45 mouse cellular contexts compared by ENCODE assay signal in genomic region chr16:23922906-23923305, GRCm38 (mm10). TPM values are rescaled to one million over a fixed set of nuclear protein-coding genes. Genes with fewer than 3 reads are reported as not detected.
"Had no signal": no experiment of that assay in that cellular context is flagged by ENCODE, and none has a peak within 500 bp of the region (broad histone marks: within the 10 kb centered on the region; RNA-seq: fewer than 3 reads in every experiment).

No protein-coding gene starts in this region.

- H3K9me3 ChIP-seq: limb, embryonic 10.5 days; limb, embryonic 12.5 days; limb, embryonic 13.5 days; limb, embryonic 15.5 days; liver, embryonic 12.5 days; liver, embryonic 13.5 days; liver, embryonic 15.5 days; lung, embryonic 15.5 days; midbrain, embryonic 10.5 days; midbrain, embryonic 12.5 days; midbrain, embryonic 13.5 days; midbrain, embryonic 15.5 days; neural tube, embryonic 12.5 days; neural tube, embryonic 13.5 days had no signal

- H3K4me1 ChIP-seq: limb, embryonic 10.5 days; limb, embryonic 12.5 days; limb, embryonic 13.5 days; limb, embryonic 15.5 days; liver, embryonic 12.5 days; liver, embryonic 13.5 days; liver, embryonic 15.5 days; lung, embryonic 15.5 days; megakaryocyte, embryonic 14.5 days; midbrain, embryonic 10.5 days; midbrain, embryonic 12.5 days; midbrain, embryonic 13.5 days; midbrain, embryonic 15.5 days; neural tube, embryonic 12.5 days; neural tube, embryonic 13.5 days had no signal

- H3K36me3 ChIP-seq: limb, embryonic 10.5 days; limb, embryonic 12.5 days; limb, embryonic 13.5 days; limb, embryonic 15.5 days; liver, embryonic 12.5 days; liver, embryonic 13.5 days; liver, embryonic 15.5 days; lung, embryonic 15.5 days; midbrain, embryonic 10.5 days; midbrain, embryonic 12.5 days; midbrain, embryonic 13.5 days; midbrain, embryonic 15.5 days; neural tube, embryonic 12.5 days; neural tube, embryonic 13.5 days had no signal

- H3K4me3 ChIP-seq: limb, embryonic 10.5 days; limb, embryonic 12.5 days; limb, embryonic 13.5 days; limb, embryonic 15.5 days; liver, embryonic 12.5 days; liver, embryonic 13.5 days; liver, embryonic 15.5 days; lung, embryonic 15.5 days; megakaryocyte, embryonic 14.5 days; midbrain, embryonic 10.5 days; midbrain, embryonic 12.5 days; midbrain, embryonic 13.5 days; midbrain, embryonic 15.5 days; myocyte; neural tube, embryonic 12.5 days; neural tube, embryonic 13.5 days had no signal

- H3K27ac ChIP-seq: limb, embryonic 10.5 days; limb, embryonic 12.5 days; limb, embryonic 13.5 days; limb, embryonic 15.5 days; liver, embryonic 12.5 days; liver, embryonic 13.5 days; liver, embryonic 14.5 days; liver, embryonic 15.5 days; lung, embryonic 15.5 days; macrophage; midbrain, embryonic 10.5 days; midbrain, embryonic 12.5 days; midbrain, embryonic 13.5 days; midbrain, embryonic 15.5 days; neural tube, embryonic 12.5 days; neural tube, embryonic 13.5 days had no signal

- ATAC-seq: liver, embryonic 12.5 days; liver, postnatal 0 days; lung, postnatal 0 days; midbrain, embryonic 13.5 days; midbrain, embryonic 15.5 days; midbrain, embryonic 16.5 days had no signal

- H3K9ac ChIP-seq: limb, embryonic 12.5 days; limb, embryonic 13.5 days; limb, embryonic 15.5 days; liver, embryonic 12.5 days; liver, embryonic 13.5 days; liver, embryonic 14.5 days; liver, embryonic 15.5 days; liver, postnatal 0 days; lung, embryonic 14.5 days; lung, embryonic 15.5 days; midbrain, embryonic 12.5 days; midbrain, embryonic 13.5 days; midbrain, embryonic 15.5 days; neural tube, embryonic 12.5 days; neural tube, embryonic 13.5 days had no signal

- H3K4me2 ChIP-seq: limb, embryonic 12.5 days; limb, embryonic 13.5 days; limb, embryonic 15.5 days; liver, embryonic 11.5 days; liver, embryonic 12.5 days; liver, embryonic 13.5 days; liver, embryonic 15.5 days; lung, embryonic 14.5 days; lung, embryonic 15.5 days; midbrain, embryonic 11.5 days; midbrain, embryonic 12.5 days; midbrain, embryonic 13.5 days; midbrain, embryonic 15.5 days; neural tube, embryonic 12.5 days; neural tube, embryonic 13.5 days had no signal

- DNase-seq: left cerebral cortex, postnatal 4 days; liver; liver, embryonic 13.5 days; liver, postnatal 0 days; lung, adult 18-20 months; lung, adult 2 months; lung, embryonic 14.5 days; lung, postnatal 10 days; lung, postnatal 14 days; lung, postnatal 36 days; lung, postnatal 4 days; midbrain, embryonic 14.5 days had no signal

- H3K27me3 ChIP-seq: limb, embryonic 12.5 days; limb, embryonic 13.5 days; limb, embryonic 15.5 days; liver, embryonic 12.5 days; liver, embryonic 13.5 days; liver, embryonic 15.5 days; lung, embryonic 15.5 days; megakaryocyte, embryonic 14.5 days; midbrain, embryonic 12.5 days; midbrain, embryonic 13.5 days; midbrain, embryonic 15.5 days; neural tube, embryonic 12.5 days; neural tube, embryonic 13.5 days had no signal

RNA-seq across cellular contexts. Expression of gene Rtp2, which starts 9.3 kb away (rescaled TPM):
- total RNA-seq: left cerebral cortex, postnatal 25 days; left cerebral cortex, postnatal 36 days; liver, adult 2 months; megakaryocyte progenitor cell, adult 5-6 weeks; megakaryocyte, adult 5-6 weeks; megakaryocyte-erythroid progenitor cell, adult 5-6 weeks; monocyte, adult 5-6 weeks had no signal
- polyA plus RNA-seq: limb, embryonic 10.5 days; limb, embryonic 11.5 days; limb, embryonic 12.5 days; limb, embryonic 13.5 days; limb, embryonic 14.5 days; limb, embryonic 15.5 days; liver, adult 2 months; liver, embryonic 11.5 days; liver, embryonic 12.5 days; liver, embryonic 13.5 days; liver, embryonic 14.5 days; liver, embryonic 15.5 days; liver, embryonic 16.5 days; liver, postnatal 0 days; lung, adult 2 months; lung, embryonic 14.5 days; lung, embryonic 15.5 days; lung, embryonic 16.5 days; lung, postnatal 0 days; macrophage; midbrain, embryonic 10.5 days; midbrain, embryonic 11.5 days; midbrain, embryonic 12.5 days; midbrain, embryonic 13.5 days; midbrain, embryonic 14.5 days; neural tube, embryonic 11.5 days; neural tube, embryonic 12.5 days; neural tube, embryonic 13.5 days had no signal

RNA-seq across cellular contexts. Expression of gene Sst, which starts 32.1 kb away (rescaled TPM):
- total RNA-seq: liver, adult 2 months; megakaryocyte progenitor cell, adult 5-6 weeks; megakaryocyte, adult 5-6 weeks; megakaryocyte-erythroid progenitor cell, adult 5-6 weeks; monocyte, adult 5-6 weeks had no signal
- polyA plus RNA-seq: liver, adult 2 months; liver, embryonic 12.5 days; liver, postnatal 0 days; lung, adult 2 months; lung, embryonic 14.5 days; lung, embryonic 16.5 days; lung, postnatal 0 days; macrophage; myocyte had no signal
